Mouse (Mus musculus): ENCODE measurements around the gene Fam166a.

Fam166a gene

GRCm38 (mm10) chr2:25267241-25267640 lies 48.7 kb downstream of the Fam166a start:
- intact Hi-C loops (cut with DNase I), result no loop called here

- intact Hi-C loops (cut with DNase I), result no loop called here
These were observed 49.3 kb downstream of the Fam166a start for GRCm38 (mm10) chr2:25267746-25268309.

Measured in adrenal gland (tissue).